Mouse (Mus musculus) left cerebral cortex, adult 18-20 months (tissue): Measurements from ENCODE around the gene Sp6. TPM values are rescaled to one million over a fixed set of nuclear protein-coding genes. Genes with fewer than 3 reads are reported as not detected.

ENCODE experiments used
- DNase-seq, 2 experiments: peaks; one replicate each; pipeline ENCODE4 v3.0.0; 2021 to 2022; ENCODE audit warnings: low spot score in 2 of 2, mixed read lengths in 1 of 2
- long read RNA-seq, 2 experiments: library from polyadenylated mRNA; stranded (forward); transcript quantifications; one replicate each; pipeline ENCODE4 v2.0.0; 2021
- total RNA-seq, 2 experiments: library from RNA; stranded (reverse); gene quantifications; 2 replicates each; pipeline ENCODE4 v1.2.3; 2021

Gene Sp6
- 1 to 10 TPM; 1.4 to 2.0 TPM for total RNA-seq
- long read RNA-seq, experiment 1, partial matches to known transcripts: 0 of 4 reads
- long read RNA-seq, experiment 1, other reads (novel, unspliced or antisense): 3 of 4 reads
- long read RNA-seq, experiment 2, partial matches to known transcripts: 0 of 2 reads
- long read RNA-seq, experiment 2, other reads (novel, unspliced or antisense): 0 of 2 reads

DNA sequence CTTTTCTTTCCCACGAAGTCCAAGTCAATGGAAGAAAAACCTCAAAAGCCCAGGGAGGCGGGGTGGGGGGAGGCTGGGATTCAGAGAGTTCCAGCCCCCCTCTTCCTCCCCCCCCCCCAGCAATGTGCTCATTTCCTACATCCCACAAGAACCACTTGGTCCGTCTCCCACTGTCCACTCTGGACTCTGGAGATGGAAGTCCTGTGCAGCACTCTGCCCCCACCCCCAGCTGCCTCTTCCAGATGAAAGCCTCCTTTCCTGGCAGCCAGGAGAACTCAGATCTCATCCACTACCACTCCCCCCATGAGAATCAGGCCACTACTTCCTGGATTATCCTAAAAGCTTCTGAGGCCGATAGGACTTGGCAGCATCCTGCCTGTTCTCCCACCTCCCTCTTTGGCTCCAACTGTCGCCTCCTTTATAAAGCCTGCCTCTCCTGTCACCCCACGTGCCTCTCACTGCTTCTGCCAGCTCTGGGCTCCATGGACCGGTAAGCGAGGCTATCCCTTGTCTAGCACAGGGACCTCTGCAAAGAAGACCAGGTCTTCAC, at the start of gene Sp6:
Gene Sp6, plus strand, starts transcription at position 274 of the 550 bp plus-strand sequence.
- no peak for DNase-seq

DNA sequence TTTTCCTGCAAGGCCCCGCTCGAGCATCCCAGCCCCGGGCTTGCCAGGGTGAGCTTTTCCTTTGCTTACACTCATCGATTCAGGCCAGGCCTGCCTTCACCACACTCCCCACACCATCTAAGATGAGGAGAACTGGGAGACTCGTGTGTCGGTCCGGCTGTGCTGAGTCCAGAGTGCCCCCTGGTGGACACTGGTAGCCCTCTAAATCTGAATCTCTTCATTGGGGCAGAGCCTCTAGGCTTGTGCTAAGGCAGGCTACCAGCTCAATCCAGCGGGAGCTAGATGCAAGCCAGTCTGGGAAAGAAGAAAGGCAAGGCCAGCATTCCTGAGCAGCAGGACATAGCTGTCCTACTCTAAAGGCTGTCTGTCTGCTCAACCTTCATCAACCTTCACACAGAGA, 49.6 kb upstream of the Sp6 start:
- peak; percentile 88 to 94 for DNase-seq

DNA sequence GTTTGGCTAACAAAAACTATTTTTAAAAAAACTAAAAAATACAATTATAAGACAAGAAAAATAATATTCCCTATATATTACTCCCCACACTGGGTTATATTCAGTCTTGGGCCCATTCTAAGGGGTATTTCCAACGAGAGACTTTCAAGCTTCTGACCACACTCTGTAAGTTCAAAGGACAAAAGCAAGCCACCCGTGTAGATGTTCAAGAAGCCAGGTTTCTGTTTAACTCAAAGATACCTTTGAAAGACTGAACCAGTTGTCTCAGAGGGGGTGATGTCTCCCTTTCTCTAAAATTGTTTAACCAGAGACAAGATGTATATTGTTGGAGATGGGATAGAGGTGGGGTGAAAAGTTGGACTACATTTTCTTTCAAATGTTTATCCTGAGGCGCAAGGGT, 47.0 kb upstream of the Sp6 start:
- DNase-seq: no peak

DNA sequence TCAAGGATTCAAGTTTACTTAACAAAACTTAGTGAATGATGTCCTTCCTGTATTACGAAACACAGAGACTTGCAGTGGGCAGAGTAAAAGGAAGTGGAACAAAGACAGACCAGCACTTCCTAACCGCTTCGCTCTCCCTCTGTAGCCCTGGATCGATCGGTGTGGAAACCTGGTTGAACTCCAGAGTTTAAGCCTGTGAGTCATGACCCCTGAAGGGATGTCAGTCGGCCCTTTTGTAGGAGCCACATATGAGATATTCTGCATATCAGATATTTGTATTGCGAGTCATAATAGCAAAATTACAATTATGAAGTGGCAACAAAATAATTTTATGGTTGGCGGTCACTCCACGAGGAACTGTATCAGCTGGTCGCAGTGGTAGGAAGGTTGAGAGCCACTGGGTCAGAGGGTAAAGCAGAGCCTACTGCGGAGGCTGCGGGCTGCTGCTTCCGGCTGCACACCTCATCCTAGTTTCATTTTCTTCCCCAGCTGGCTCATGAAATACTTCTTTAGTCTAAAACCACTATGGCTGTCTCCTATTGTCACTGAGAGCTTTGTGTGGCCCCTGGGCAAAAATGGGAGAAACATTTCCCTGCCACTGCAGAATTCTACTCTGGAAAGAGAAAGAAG, 46.2 kb upstream of the Sp6 start:
- DNase-seq: no peak

DNA sequence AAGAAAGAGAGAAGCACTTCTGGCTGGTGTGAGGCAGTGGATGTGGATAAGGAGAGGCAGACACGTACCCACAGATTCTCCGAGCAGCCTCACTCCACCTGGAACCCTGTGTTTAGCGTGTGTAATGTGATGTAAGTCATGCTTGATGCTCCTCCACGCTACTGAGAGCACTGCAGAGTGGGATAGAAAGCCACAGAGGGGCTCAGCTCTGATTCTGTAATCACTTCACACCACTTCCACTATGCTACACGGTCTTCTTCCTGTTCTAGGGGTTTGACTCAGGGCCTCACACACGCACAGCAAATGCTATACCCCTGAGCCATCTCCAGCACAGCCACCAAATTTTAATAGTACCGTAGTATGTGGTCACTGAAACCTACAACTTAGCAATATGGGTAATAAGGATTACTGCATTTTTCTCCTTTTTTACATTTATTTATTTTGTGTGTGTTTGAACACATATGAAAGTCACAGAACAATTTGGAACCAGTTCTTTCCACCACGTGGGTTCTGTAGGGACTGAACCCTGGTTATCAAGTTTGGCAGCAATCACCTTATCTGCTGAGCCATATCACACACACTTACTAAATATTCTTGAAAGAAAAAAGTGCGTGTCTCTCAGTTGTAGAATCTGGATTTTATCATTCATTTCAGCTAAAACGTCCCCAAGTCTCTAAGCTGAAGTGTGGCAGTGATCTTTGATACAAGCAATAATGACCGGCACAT, 45.5 kb upstream of the Sp6 start:
- DNase-seq: no peak

DNA sequence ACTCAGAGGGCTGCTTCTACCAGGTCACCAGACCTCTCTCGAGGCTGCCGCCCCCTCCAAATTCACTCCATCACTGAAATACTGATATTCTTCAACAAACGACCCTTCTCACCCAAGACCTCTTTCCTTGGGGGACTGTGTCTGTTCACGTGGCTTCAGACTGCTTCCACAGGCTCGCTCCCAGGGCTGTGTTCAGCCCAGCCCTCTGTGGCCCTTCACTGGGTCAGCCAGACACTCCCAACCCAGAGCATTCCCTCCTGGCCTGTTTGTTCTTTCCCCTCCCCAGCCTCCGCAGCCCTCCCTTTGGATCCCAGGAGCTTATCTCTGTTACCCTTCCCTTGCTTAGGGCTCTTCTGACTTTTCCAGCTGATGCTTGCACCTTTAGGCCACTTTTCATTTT, 44.7 kb upstream of the Sp6 start:
- DNase-seq: no peak

DNA sequence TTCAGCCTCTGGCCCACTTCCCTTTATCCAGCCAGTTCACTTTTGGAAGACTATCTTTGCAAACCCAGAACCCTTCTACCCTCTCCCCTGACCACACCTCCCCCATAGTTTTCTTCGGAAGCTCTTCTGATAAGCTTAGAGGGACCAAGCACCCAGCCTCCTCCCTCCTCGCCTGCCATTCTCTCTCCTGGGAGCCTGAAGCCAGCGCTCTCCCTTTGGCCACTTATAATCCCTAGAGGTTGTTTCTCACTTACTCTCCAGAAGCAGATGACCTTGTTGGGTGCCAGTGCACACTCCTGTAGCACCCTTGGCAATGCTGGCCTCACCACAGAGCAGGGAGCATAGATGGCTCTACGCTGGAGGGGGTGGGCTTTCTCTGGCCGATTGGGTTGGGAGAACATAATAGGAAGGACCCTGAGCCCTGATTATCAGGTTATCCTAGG, 43.9 kb upstream of the Sp6 start:
- no peak for DNase-seq

DNA sequence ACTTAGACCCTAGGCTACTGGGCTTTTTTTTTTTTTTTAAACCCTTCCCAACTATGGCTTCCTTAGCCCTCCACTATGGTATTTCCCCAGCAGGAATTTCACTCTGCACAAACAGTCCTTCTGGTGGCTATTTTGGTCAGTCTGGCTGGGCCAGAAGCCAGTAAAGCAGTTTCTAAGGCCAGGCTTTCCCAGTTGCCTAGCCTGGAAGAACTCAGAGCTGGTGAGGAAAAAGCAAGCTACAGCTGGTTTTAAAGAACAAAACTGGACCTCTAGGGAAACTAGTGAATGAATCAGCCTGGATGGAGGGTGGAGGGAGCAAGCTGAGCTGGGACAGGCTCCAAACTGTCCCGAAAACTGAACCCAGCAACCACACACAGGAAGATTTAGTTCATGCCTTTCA, 43.4 kb upstream of the Sp6 start:
- DNase-seq: peak; percentile 32 to 51

DNA sequence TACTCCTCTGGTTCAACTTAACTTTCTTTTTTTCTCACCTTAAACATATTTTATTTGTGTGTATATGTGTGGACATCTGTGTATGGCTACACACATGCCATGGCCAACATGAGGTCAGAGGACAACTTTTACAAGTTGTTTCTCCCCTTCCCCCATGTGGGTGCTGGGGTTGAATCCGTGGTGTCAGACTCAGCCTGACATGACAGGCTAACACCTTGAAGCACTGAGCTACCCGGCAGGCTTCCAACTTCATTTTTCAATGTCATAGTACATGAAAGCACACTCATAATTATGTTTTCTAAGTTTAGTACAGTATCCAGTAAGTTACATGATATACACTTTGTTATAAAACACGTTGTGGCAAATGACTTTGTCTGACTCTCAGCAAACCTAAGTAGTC, 42.9 kb upstream of the Sp6 start:
- no peak for DNase-seq

DNA sequence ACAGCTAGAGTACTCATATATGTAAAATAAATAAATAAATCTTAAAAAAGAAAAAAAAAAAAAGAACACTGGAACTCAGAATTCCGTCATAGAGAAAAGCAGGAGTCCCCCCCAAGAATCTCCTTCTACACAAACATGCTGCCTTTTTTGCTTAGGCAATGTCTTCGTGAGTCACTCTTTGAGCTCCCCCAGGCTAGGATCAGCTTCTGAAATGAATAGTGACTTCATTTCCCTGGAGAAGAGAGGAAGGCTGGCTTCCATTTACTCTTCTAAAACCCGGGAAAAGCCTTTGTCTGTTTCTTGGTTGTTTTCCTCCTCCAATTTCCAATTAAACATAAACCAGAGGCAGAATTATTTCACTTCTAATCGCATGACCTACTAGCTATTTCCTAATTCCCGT, 40.3 kb upstream of the Sp6 start:
- DNase-seq: no peak

DNA sequence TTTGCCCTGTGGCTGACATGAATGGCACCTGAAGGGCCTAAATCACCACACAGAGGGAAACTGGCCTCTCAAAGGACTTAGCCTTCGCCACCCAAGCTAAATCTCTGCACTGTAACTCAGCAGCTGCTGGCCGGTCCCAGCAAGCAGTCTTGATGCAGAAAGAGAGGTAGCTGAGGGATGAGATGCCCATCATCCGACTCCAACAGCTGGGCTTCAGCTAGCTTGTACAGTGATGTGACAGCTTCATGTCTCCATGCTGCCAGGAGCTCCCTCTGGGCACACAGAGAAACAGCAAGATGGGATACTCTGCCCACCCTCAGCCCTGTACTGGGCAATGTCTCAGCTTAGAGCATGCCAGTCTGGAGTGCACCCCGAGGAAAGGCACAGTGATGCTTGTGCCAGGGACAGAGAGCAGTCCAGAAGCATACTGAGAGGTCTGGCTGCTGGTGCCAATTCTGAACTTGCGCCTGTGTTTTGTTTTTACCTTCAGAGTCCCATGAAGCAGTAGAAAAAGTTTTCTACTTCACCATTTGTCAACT, 39.7 kb upstream of the Sp6 start:
- no peak for DNase-seq

DNA sequence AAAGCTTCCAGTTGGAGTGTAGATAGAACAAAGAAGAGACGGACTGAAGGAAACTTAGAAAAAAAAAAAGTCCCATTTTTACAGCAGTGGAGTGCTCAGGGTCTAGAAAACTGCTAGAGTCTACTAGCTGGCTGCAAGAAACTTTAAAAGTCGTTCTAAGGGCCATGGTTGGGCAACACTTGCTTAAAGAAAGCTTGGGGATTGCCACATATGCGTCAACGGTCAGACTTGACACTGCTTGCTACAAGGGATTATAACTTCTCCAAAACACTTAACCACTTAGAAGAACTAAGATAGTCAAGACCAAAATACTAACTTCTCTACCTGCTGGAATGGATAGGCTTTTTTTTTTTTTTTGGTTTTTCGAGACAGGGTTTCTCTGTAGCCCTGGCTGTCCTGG, 38.4 kb upstream of the Sp6 start:
- DNase-seq: no peak

DNA sequence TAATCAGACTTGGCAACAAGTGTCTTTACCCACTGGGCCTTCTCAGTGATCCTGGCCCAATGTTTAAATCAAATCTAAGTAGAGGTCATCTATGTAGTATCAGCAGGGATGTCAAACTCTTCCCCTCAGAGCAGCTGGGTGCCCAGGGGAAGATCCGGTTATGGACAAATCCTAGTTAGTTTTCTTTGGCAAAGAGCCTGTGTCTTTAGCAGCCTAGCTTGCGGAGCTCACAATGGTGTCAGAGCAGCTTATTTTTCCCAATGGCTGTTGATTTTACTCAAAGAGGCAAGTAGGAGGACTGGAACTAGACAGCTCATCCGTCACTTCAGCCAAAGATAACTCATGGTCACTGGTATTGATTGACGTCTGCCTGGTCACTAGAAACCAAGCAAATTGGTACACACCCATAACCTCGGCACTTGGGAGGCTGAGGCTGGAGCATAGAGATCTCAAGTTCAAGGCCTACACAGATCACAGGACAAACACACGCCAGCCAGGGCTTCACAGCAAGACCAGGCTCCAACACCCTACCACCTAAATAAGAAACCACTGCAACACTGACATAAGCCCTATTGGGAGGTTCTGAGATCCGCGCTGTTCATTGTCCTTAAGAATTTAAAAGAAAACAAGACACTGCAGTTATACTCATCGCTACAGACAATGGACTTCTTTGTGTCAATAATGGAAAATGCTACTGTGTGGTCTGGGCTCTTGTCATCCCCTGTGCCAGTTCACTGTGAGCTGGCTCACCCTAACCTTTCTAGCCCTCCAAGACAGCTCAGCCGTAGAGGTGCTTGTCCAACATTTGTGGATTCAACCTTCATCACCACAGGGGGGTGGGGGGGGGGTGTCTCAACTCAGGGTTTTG, 37.4 kb upstream of the Sp6 start:
- DNase-seq: no peak

DNA sequence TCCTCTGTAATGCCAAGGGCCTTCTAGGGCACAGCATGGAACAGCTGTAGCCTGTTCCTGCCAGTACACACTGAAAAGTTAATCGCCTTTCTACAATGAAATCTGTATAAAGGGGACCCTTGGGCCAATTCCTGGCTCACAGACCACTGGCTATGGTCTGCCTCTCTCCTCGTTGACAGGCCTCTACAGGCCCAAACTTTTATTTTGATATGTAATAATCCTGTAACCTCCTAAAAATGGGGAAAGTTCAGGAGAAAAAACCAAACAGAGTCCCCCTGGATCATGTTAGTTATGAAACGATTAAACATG, 36.9 kb upstream of the Sp6 start:
- DNase-seq: no peak

DNA sequence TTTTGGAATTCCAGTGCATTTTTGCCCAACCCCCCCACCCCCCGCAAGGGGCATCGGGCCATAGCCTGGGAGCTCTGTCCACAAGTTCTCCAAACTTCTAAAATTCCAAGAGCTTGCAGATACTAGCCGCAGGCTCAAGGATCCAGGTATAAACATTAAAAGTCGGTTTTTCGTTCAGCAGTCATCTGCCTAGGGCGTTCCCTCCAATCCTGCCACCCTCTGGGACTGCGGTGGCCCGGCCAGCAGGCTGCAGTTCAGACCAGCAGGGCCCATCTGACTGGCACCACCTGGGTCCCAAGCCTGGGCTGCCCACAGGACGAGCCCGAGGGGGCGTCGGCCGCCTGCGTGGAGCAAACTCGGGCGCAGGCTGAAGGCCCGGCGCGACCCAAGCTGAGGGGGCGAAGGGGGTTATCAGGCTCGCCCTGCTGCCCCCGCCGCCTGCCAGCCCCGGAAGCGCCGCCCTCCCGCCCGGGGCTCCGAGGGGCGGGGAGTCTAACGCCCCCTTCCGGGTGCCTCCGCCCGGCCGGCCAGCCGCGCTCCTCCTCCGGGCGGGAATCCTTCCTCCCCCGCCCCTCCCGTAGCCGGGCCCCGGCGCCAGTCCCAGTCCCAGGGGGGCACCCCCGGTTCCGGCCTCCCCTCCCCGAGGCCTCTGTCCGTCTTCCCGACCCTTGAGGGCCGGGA, 36.1 kb upstream of the Sp6 start:
- DNase-seq: peak; percentile 70 to 86

DNA sequence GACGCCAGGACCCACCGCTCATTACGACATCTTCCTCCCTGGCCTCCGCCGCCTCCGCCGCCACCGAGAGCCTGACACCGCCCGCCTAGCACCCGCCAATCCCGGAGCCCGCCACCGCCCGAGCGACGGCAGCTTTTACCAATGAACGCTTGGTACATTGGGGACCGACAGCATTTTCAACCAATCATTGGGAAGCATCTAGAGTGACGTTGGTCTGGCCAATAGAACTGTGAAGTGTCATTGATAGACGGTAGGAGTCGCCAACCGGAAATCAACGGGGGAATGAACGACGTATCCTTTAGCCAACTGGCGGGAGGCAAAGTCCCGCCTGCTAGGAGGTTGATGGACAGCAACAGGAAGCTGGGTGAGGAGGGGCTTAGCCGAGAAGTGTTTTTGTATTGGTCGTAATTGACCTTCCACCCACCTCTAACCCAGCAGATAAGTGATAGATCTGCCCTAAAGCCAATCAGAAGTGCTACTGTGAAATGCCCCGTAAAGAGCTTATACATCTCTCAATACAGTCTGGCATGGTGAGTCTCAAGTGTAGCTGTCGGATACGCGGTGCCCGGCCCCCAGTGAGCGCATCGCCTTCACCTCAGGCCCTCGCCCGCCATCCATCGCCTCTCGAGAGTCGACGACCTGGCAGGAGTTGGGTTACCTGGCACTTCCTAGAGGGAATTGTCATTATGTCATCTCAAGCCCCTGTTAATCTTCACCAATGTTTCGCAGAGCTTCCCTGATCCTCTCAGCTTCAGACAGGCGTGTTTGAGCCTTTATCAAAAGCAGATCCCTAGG, 35.4 kb upstream of the Sp6 start:
- DNase-seq: peak; percentile 97 to 99

DNA sequence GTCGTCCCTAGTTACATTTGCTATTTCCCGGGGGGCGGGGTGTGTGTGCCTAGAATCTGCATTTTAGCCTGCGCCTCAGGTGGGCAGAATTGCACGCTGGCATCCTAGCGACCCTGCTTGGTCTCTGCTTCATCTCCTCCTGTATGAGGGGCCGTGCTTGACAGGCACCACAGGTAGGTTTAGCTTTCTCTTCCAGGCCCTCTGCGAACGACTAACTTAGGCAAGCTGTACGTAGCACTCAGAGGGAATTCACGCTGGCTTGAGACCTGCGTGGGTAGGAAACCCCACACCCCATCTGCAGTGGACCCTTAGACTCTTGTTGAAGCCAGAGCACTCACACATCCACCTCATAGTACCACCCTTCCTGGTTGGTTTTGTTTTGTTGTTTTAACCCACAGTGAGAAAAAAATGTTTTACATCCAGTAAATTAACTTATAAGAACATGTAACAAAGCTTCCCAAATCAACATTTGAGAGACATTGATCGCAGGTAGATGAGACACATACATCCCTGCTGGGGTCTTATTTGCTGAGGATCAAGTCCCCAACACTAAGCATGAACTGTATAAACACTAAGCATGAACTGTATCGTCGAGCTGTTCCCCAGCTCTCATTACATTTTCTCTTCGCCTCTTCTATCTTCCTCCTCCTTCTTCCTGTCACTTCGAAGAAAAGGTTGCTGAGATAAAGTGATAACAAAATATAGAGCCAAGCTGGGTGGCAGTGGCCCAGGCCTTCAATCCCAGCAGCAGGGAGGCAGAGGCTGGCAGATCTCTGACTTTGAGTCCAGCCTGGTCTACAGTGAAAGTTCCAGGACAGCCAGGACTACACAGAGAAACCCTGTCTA, 34.6 kb upstream of the Sp6 start:
- no peak for DNase-seq

DNA sequence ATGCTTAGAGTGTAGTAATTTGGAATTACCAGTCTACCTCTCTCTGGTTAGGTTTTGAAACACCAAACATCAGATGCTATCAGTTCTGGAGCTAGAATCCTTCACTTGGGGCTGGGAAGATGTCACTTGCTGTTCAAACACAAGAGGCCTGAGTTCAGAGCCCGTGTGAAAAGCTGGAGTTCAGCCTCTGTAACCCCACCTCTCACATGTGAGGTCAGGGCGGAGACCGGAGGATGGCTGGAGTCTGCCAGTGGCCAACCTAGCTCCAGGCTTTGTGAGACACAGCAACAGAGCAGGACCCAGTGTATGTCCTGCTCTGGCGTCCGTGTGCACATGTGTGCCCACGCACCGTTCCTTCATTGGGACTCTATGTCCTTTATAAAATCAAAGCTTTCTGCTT, 33.9 kb upstream of the Sp6 start:
- no peak for DNase-seq

DNA sequence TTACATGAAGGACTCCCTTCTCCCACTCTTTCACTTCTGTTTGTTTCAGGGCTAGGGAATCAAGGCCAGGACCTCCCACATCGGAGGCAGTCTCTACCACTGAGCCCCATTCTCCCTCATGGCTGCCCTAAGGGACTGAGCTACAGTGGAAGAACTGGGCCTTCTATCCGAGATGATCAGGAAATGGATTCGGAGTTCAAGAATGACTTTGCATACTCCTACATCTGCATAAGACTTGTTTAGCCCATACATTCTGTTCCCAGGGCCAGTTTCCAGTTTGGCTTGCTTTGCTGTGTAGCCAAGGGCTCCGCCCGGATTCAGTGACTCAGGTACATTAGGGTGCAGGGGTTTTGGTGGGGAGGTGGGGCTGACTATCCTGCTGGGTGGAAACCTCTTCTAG, 33.2 kb upstream of the Sp6 start:
- no peak for DNase-seq
